Mouse (Mus musculus): Measurements from ENCODE around the gene Kcnip2. TPM values are rescaled to one million over a fixed set of nuclear protein-coding genes. Genes with fewer than 3 reads are reported as not detected.
A peak's percentile ranks its signal among the peaks of the same experiment; 100 is the strongest.

Gene Kcnip2
- total RNA-seq, 2 experiments from 2014 or later = 0.48 to 0.70 TPM

GRCm38 (mm10) chr19:45748691-45749242, 67.1 kb downstream of the Kcnip2 start:
- peak overlapping the region; percentile 82 for H3K27ac ChIP-seq
- TF ChIP-seq CTCF (IDR thresholded peaks at IDR 0.05) = no peak

GRCm38 (mm10) chr19:45748206-45748605, 67.7 kb downstream of the Kcnip2 start:
- no peak for TF ChIP-seq CTCF (IDR thresholded peaks at IDR 0.05)
- no peak for DNase-seq
- no peak overlapping the region for H3K27ac ChIP-seq
- H3K4me3 ChIP-seq = peak overlapping the region; percentile 88
- intact Hi-C loops (cut with DNase I) = loop anchor here (5.0 kb wide), 1 partner anchor 526 kb away; no protein-coding TSS in a partner anchor

More at GRCm38 (mm10) chr19:45748691-45749242, 67.1 kb downstream of the Kcnip2 start:
- DNase-seq = no peak
- H3K4me3 ChIP-seq = peak overlapping the region; percentile 88
- intact Hi-C loops (cut with DNase I) = loop anchor here (5.0 kb wide), 1 partner anchor 526 kb away; no protein-coding TSS in a partner anchor

GRCm38 (mm10) chr19:45747028-45747867, 68.6 kb downstream of the Kcnip2 start:
- intact Hi-C loops (cut with DNase I) = loop anchor here (5.0 kb wide), 1 partner anchor 525 kb away; no protein-coding TSS in a partner anchor

GRCm38 (mm10) chr19:45746153-45747020, 69.5 kb downstream of the Kcnip2 start:
- TF ChIP-seq CTCF (IDR thresholded peaks at IDR 0.05) = peak; percentile 94
- Histone ChIP-seq H3K4me3 (peak overlapping the region; percentile 2; the same call in 1 of the 2 replicates), H3K27ac (no peak overlapping the region)
- intact Hi-C loops (cut with DNase I) = loop anchor here (1.0 to 5.0 kb wide), 2 partner anchors 173 to 524 kb away; no protein-coding TSS in a partner anchor
- peak; percentile 83 for DNase-seq

More at GRCm38 (mm10) chr19:45747028-45747867, 68.6 kb downstream of the Kcnip2 start:
- DNase-seq = peak; percentile 88
- H3K27ac ChIP-seq = peak overlapping the region; percentile 61; the same call in 1 of the 2 replicates
- TF ChIP-seq CTCF (IDR thresholded peaks at IDR 0.05) = peak; percentile 80
- no peak overlapping the region for H3K4me3 ChIP-seq

- TF ChIP-seq CTCF (IDR thresholded peaks at IDR 0.05) = no peak
- Histone ChIP-seq H3K27ac (no peak overlapping the region), H3K4me3 (no peak overlapping the region)
- DNase-seq = no peak
- intact Hi-C loops (cut with DNase I) = loop anchor here (1.0 to 5.0 kb wide), 2 partner anchors 172 to 523 kb away; no protein-coding TSS in a partner anchor
Observed at GRCm38 (mm10) chr19:45745344-45746152, 70.3 kb downstream of the Kcnip2 start.

GRCm38 (mm10) chr19:45743619-45744018, 72.2 kb downstream of the Kcnip2 start:
- Histone ChIP-seq H3K4me3 (no peak overlapping the region), H3K27ac (no peak overlapping the region)
- intact Hi-C loops (cut with DNase I) = no loop called here
- TF ChIP-seq CTCF (IDR thresholded peaks at IDR 0.05) = no peak
- DNase-seq = no peak

- Histone ChIP-seq H3K27ac (no peak overlapping the region), H3K4me3 (peak overlapping the region; percentile 71)
- DNase-seq = no peak
- intact Hi-C loops (cut with DNase I) = no loop called here
- TF ChIP-seq CTCF (IDR thresholded peaks at IDR 0.05) = no peak
Observed at GRCm38 (mm10) chr19:45742984-45743575, 72.8 kb downstream of the Kcnip2 start.

- H3K4me3 ChIP-seq = peak within 1 kb of the TSS; percentile 71
- no peak within 1 kb of the TSS for H3K27ac ChIP-seq
- DNase-seq = peak; percentile 31
- no peak for TF ChIP-seq CTCF (IDR thresholded peaks at IDR 0.05)
- intact Hi-C loops (cut with DNase I) = no loop called here
Observed at GRCm38 (mm10) chr19:45742218-45742983, 73.5 kb downstream of the Kcnip2 start, which contains the start of gene Fgf8. Gene Fgf8 (minus strand): TSS chr19:45742915.

Other genes starting within 250 kb of the Kcnip2 start
- 10 to 100 TPM; 29.0 to 30.8 TPM for gene Fbxw4, start 155.7 kb downstream of the Kcnip2 start, total RNA-seq (2021)
- not detected for gene Fgf8, start 73.1 kb downstream of the Kcnip2 start, total RNA-seq (2021)
- 10 to 100 TPM; 11.0 to 13.3 TPM for gene Npm3, start 66.5 kb downstream of the Kcnip2 start, total RNA-seq (2021)
- 10 to 100 TPM; 35.2 to 41.8 TPM for gene Mgea5, start 32.2 kb downstream of the Kcnip2 start, total RNA-seq (2021)
- 10 to 100 TPM; 13.6 to 14.7 TPM for gene Armh3, start 182.4 kb upstream of the Kcnip2 start, total RNA-seq (2021)
- gene Hps6, start 187.4 kb upstream of the Kcnip2 start, total RNA-seq (2021) = 1 to 10 TPM; 3.4 to 3.9 TPM
- gene Pprc1, start 228.8 kb upstream of the Kcnip2 start, total RNA-seq (2021) = 10 to 100 TPM; 15.0 to 24.0 TPM
- gene Ldb1, start 229.2 kb upstream of the Kcnip2 start, total RNA-seq (2021) = 10 to 100 TPM; 17.8 to 19.5 TPM